Mouse (Mus musculus) monocyte, adult 5-6 weeks (primary cell): ENCODE data around the gene Cypt12. TPM values are rescaled to one million over a fixed set of nuclear protein-coding genes. Genes with fewer than 3 reads are reported as not detected.

Experiments used
- ATAC-seq: fragments of 153-309, 156-312 bp; replicated peaks from 2 replicates; pipeline ENCODE4 v1.8.0; 2017; ENCODE audit warnings: mild to moderate bottlenecking; ENCODE audit not compliant: low TSS enrichment, insufficient number of reproducible peaks, severe bottlenecking, poor library complexity, low FRiP score
- total RNA-seq: library from RNA; stranded (forward); fragments of 200-1000, 200-491, 200-594 nt; gene quantifications from 3 replicates; pipeline ENCODE4 v1.2.3, GENCODE M21; 2017

The Cypt12 gene
- 1.8 TPM in 1 of 3 replicates, not detected in the others for total RNA-seq

DNA sequence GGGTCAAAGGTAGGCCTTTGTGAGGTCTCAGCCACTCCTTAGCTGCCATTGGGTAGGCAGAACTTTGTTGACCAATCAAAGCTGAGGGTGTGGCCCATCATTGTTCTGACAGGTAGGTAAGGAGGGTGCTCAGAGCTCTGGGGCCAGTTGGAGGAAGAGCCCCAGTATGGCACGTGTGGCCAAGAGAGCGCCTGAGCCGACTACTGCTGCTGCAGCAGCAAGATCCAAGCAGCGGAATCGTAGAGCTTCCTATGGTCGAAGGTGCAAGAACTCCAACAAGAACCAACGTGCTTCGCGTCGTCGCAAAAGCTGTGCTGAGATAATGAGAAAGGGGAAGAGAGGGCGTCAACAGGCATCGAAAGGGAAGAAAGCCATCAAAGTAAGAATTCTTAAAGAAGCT lies at the start of gene Cypt12:
Gene Cypt12, plus strand, starts transcription at position 112 of the 400 bp plus-strand sequence.
- ATAC-seq: no peak

DNA sequence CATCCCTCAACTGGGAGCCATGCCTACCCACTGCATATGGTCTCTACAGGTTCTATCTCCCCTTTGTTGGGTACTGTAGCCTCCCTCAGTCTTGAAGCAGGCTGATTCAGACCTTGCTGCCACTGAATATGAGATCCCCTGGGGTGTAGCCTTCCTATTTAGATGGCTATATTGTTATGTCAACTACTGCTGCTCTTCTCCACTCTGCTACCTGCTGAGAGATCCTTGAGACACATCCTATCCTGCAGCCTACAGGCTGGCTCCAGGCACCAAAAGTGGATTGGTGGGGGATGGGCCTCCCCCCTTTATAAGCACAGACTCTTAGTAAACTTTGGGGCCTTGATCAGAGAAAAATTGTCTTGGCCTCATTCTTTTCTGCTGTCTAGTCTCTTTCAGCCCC lies 34.4 kb upstream of the Cypt12 start:
- no peak for ATAC-seq

DNA sequence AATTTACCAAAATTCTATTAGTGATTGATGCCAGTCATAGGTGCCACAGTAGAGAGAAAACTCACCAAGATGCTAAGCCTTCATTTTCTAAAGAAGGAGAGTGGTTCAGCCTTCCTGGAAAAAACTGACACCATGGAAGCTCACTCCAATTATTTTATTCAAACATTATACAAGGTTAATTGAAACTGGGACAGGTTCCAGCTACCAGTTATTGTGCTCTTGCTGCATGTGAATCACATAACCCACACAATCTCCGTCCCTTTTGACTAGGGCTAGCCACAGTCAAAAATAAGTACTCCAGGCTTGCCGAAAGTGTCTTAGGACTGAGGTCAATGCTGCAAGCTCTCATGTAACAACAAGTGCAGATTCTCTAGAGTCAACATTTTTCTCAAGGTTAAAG lies 8.0 kb upstream of the Cypt12 start:
- ATAC-seq: no peak
